Mouse (Mus musculus) cerebellum, adult 2 months (tissue): ENCODE measurements at regions not wholly inside any gene's neighbourhood (a gene's known extent, or its start where the extent isn't known, plus 50 kb on each side); places are given as distances from the start of the nearest gene placed in this dataset.

Source experiments
- DNase-seq, 2 experiments: peaks; one replicate each; pipeline ENCODE4 v3.0.0; 2021
- H3K27ac ChIP-seq: fragments of 200-500 bp; 2 replicates; pipeline ENCODE4 v1.5.1; 2012; ENCODE audit warnings: low read length, control low read depth, inconsistent platforms; ENCODE audit not compliant: insufficient read depth
- H3K27me3 ChIP-seq: fragments of 200-500 bp; 2 replicates; pipeline ENCODE4 v1.6.1; 2012; ENCODE audit warnings: inconsistent platforms, mild to moderate bottlenecking, low read length, moderate library complexity; ENCODE audit not compliant: control insufficient read depth, insufficient read depth
- H3K4me1 ChIP-seq: fragments of 200-500 bp; 2 replicates; pipeline ENCODE4 v1.6.1; 2011; ENCODE audit warnings: low read length; ENCODE audit not compliant: control insufficient read depth, insufficient read depth
- H3K4me3 ChIP-seq: fragments of 200-500 bp; replicated peaks from 2 replicates; pipeline ENCODE3; 2011; ENCODE audit warnings: mild to moderate bottlenecking, low read depth, low read length, control low read depth; ENCODE audit not compliant: insufficient read depth
- CTCF ChIP-seq: fragments of 200-500 bp; IDR thresholded peaks from 2 replicates; pipeline ENCODE4 v1.5.1; 2011; ENCODE audit warnings: low read depth, mild to moderate bottlenecking, control low read depth, low read length, moderate library complexity, borderline replicate concordance; ENCODE audit not compliant: insufficient read depth
- POLR2A ChIP-seq: fragments of 200-500 bp; IDR thresholded peaks from 2 replicates; pipeline ENCODE4 v1.6.1; 2011; ENCODE audit warnings: low read length, control low read depth, borderline replicate concordance; ENCODE audit not compliant: insufficient read depth
- WGBS: fragments of 180-500 bp; shearing (Covaris S2); methylation state at CpG from one replicate; pipeline ENCODE4 v1.1.7; 2018; 5-methylcytosine and 5-hydroxymethylcytosine counted together

GRCm38 (mm10) chr1:144313318-144313717 lies 64.3 kb upstream of the Rgs1 start:
- no peak overlapping the region for H3K27ac ChIP-seq
- DNase-seq, result no peak
- H3K4me3 ChIP-seq, result no peak overlapping the region
- no peaks in the 10 kb centered on the region for H3K4me1 ChIP-seq
- H3K27me3 ChIP-seq, result no peaks in the 10 kb centered on the region
- TF ChIP-seq CTCF (no peak), POLR2A (no peak)
- 88% methylated on average over 1 of the region's 1 CpGs for WGBS

DNA sequence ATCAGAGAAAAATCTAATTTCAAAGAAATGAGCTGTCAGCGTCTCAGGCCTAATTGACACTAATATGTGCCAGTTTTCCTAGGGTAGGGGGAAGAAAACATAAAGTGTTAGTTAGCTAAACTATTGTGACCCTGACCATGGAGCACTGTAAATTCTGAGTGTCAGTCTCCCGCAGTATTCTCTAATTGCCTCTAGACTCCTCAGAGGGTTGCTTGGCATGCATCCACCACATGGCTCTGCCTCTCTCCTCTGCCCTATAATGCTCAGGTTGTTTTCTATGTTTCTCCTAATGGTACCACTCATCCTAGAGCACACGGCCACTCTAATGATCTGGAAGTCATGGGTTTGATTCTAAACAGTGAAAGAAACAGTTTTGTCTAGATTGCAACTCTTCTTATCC lies 60.9 kb upstream of the Rgs1 start:
- H3K4me1 ChIP-seq, result no peaks in the 10 kb centered on the region
- no peaks in the 10 kb centered on the region for H3K27me3 ChIP-seq
- DNase-seq, result peak in 1 of 2 experiments; percentile 1
- H3K4me3 ChIP-seq, result no peak overlapping the region
- H3K27ac ChIP-seq, result no peak overlapping the region
- no peak for TF ChIP-seq CTCF
- 22% methylated on average over 3 of the region's 3 CpGs for WGBS

DNA sequence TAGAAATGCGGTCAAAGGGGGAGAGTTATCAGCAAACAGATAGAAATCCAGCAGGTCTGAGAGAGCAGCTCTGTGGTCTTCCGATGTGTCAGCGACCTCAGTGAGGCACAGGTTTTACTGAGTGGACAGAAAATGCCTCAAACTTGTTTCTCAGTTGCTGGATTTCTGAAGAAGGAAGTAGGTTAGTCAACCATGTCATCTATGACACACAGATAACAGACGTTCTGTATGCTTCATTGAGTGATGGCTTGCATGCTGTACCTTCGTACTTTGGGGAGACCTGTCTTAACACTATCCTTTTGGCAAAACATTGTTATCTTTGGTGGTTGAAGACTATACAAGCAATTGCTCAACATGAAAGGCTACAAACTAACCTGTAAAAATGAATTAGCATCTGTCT lies 59.3 kb upstream of the Rgs1 start:
- Histone ChIP-seq H3K27ac (no peak overlapping the region), H3K27me3 (no peaks in the 10 kb centered on the region), H3K4me1 (no peaks in the 10 kb centered on the region), H3K4me3 (no peak overlapping the region)
- DNase-seq, result no peak
- 94% methylated on average over 5 of the region's 5 CpGs for WGBS
- no peak for TF ChIP-seq POLR2A
- TF ChIP-seq CTCF, result no peak

DNA sequence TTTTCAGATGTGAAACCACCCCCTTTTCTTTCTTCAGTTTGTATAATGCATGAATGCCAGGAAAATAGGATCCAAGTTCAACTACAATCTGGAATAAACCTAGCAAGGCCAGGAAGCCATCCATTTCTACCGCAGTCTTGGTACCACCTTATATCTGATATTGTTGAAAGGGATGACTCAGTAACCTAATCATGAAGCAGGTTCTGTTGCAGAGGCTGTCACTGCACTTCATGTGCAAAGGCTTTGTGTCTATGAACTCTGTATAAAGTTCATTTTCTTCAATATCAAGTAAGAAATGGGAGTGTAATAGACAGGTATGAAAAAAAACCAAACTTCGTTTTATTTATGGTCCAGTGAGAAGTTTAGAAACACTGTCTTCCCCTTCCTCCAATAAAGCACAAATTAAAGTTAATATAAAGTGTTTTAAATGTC lies 58.8 kb upstream of the Rgs1 start:
- no peak overlapping the region for H3K4me3 ChIP-seq
- no peaks in the 10 kb centered on the region for H3K27me3 ChIP-seq
- DNase-seq, result no peak
- TF ChIP-seq POLR2A (no peak), CTCF (no peak)
- H3K27ac ChIP-seq, result no peak overlapping the region
- 94% methylated on average over 2 of the region's 2 CpGs for WGBS
- no peaks in the 10 kb centered on the region for H3K4me1 ChIP-seq

DNA sequence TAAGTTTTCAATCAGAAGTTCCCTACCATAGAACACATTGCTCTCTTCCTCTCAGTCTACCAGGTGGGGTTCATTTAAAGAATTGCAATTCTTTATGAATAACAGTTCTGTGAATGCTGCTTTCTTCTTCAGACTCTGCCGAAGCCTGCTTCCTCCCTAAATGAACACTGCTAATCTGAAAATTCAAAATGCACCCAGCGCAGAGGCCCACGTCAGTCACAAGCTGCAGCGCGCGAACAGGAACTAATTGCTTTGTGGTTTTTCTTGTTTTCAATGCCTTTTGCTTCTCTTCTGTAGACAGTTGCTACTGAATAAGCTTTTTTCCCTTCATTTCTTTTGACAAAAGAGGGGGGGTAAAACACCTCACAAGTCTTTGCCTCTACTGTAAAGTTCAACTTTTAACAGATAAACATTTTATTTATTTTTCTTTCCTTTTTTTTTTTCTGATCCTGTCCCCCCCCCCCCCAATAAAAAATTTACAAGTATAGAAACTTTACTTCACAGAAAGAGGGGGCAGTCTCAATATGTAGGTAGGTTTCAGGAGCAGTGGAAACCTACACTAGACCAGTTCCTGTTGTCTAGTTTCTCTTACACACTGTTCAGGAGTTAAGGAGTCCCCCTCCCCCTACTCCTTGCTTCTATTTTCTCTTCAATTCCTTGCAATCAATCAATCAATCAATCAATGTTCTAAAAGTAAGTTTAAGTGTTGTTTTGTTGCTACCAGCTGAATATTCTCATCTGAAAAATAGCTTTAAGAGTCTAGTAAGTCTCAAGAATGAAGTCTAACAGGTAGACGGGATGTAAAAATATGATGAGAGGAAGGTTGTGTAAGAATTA lies 58.2 kb upstream of the Rgs1 start:
- Histone ChIP-seq H3K27ac (no peak overlapping the region), H3K27me3 (no peaks in the 10 kb centered on the region), H3K4me3 (no peak overlapping the region), H3K4me1 (no peaks in the 10 kb centered on the region)
- WGBS, result 84% methylated on average over 7 of the region's 7 CpGs
- no peak for DNase-seq
- TF ChIP-seq CTCF, result no peak
- no peak for TF ChIP-seq POLR2A

DNA sequence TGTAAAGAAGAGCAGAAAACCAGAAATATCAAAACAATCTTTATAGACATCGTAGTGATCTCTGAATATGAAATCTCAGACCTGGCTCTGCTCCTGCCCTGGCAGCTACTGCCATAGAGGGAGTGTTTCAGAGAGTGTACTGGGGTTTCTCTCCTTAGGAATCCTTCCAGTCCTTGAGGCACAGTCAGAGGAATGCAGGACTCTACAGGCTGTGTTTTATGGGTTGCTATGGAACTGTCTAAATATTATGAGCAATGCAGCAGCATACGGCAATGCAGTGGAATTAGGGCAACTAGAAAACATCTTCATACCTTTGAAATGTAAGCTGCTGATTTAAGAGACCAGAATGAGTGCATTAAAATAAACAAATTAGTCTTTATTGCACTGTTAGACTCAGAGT lies 57.2 kb upstream of the Rgs1 start:
- H3K4me1 ChIP-seq, result no peaks in the 10 kb centered on the region
- TF ChIP-seq POLR2A, result no peak
- TF ChIP-seq CTCF, result no peak
- no peaks in the 10 kb centered on the region for H3K27me3 ChIP-seq
- 35% methylated on average over 2 of the region's 2 CpGs for WGBS
- no peak overlapping the region for H3K4me3 ChIP-seq
- no peak for DNase-seq
- H3K27ac ChIP-seq, result no peak overlapping the region

DNA sequence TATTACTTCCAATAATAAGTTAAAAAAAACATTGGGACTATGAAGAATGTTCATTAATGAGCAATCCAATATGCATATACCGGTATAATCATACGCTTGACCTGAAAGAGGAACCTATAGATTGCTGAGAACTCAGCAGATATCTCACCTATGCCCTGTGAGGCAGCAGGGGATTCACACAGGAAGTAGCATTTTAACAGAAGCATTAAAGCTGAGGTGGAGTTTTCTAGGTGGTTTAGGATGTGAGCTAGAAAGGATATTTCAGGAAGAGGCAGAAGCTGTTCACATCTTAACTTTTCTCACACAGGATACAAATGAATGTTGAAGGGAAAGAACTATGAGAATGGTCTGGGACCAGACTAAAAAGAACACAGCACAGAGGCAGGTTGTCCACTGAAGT lies 51.6 kb upstream of the Rgs1 start:
- 96% methylated on average over 2 of the region's 2 CpGs for WGBS
- Histone ChIP-seq H3K27ac (no peak overlapping the region), H3K27me3 (no peaks in the 10 kb centered on the region), H3K4me1 (no peaks in the 10 kb centered on the region), H3K4me3 (no peak overlapping the region)
- no peak for DNase-seq
- TF ChIP-seq CTCF (no peak), POLR2A (no peak)
